ENCODE assay signal across 17 mouse cellular contexts in genomic region chr1:154200955-154201722, GRCm38 (mm10). TPM values are rescaled to one million over a fixed set of nuclear protein-coding genes. Genes with fewer than 3 reads are reported as not detected.
DNase-seq lines count a peak whose midpoint lies in the region; ATAC-seq and TF ChIP-seq lines count a peak whose summit lies in the region.
"Had no signal": no experiment of that assay in that cellular context is flagged by ENCODE, and none has a peak within 500 bp of the region (broad histone marks: within the 10 kb centered on the region; RNA-seq: fewer than 3 reads in every experiment).

Gene Zfp648 (plus strand): TSS chr1:154201187.

- TF ChIP-seq CTCF in hindbrain, postnatal 0 days (IDR thresholded peaks at IDR 0.05; ENCODE audit: low read depth) = 0 out of 2 replicates have a peak, but pooled peaks have one; percentile 3
- no peak for TF ChIP-seq CTCF in cerebellum, adult 2 months (IDR thresholded peaks at IDR 0.05; ENCODE audit: borderline replicate concordance, insufficient read depth, low read depth, low read length)

- no peak within 1 kb of the TSS for H3K27ac ChIP-seq in hindbrain, postnatal 0 days
- no peak within 1 kb of the TSS for H3K27ac ChIP-seq in hindbrain, embryonic 10.5 days
- 0 out of 2 replicates have a peak within 1 kb of the TSS, but pooled peaks have one; percentile 22 for H3K27ac ChIP-seq in embryonic facial prominence, embryonic 15.5 days (replicated peaks)
- no peak within 1 kb of the TSS for H3K27ac ChIP-seq in kidney, embryonic 14.5 days (ENCODE audit: low read depth, low read length)
- peak within 1 kb of the TSS; percentile 57; the same call in 1 of the 2 replicates for H3K27ac ChIP-seq in limb, embryonic 12.5 days
- no peak within 1 kb of the TSS for H3K27ac ChIP-seq in cerebellum, adult 2 months (ENCODE audit: insufficient read depth, low read length)
- H3K27ac ChIP-seq in liver, embryonic 11.5 days (ENCODE audit: low read depth, low read length) = no peak within 1 kb of the TSS
- H3K27ac ChIP-seq: forebrain, embryonic 13.5 days had no signal

- TF ChIP-seq POLR2A in cerebellum, adult 2 months (IDR thresholded peaks at IDR 0.05; ENCODE audit: borderline replicate concordance, insufficient read depth, low read length) = no peak

- WGBS in hindbrain, postnatal 0 days = 46% methylated on average over 14 of the region's 14 CpGs
- WGBS in hindbrain, embryonic 10.5 days = 34% methylated on average over 14 of the region's 14 CpGs
- 27% methylated on average over 14 of the region's 14 CpGs for WGBS in embryonic facial prominence, embryonic 15.5 days
- 34% methylated on average over 14 of the region's 14 CpGs for WGBS in kidney, embryonic 14.5 days
- WGBS in limb, embryonic 12.5 days = 24% methylated on average over 14 of the region's 14 CpGs
- 75% methylated on average over 14 of the region's 14 CpGs for WGBS in cerebellum, adult 2 months
- 42% methylated on average over 14 of the region's 14 CpGs for WGBS in liver, embryonic 11.5 days

- no peak for ATAC-seq in hindbrain, postnatal 0 days
- ATAC-seq in embryonic facial prominence, embryonic 15.5 days (ENCODE audit: insufficient number of reproducible peaks, low FRiP score, low TSS enrichment, low read depth) = 0 out of 2 replicates have a peak, but pooled peaks have one; percentile 43
- peak; percentile 50; the same call in 1 of the 2 replicates for ATAC-seq in kidney, embryonic 14.5 days (ENCODE audit: low FRiP score, low TSS enrichment)
- ATAC-seq in limb, embryonic 12.5 days (ENCODE audit: insufficient number of reproducible peaks, insufficient read depth, low FRiP score, low TSS enrichment, low read depth) = peak; percentile 53; the same call in 1 of the 2 replicates
- no peak for ATAC-seq in megakaryocyte, adult 5-6 weeks (ENCODE audit: poor library complexity, severe bottlenecking)
- no peak for ATAC-seq in liver, embryonic 11.5 days (replicated peaks; ENCODE audit: low FRiP score)
- ATAC-seq: forebrain, embryonic 13.5 days had no signal

- H3K9ac ChIP-seq in hindbrain, postnatal 0 days (replicated peaks; ENCODE audit: low read length) = no peak within 1 kb of the TSS
- H3K9ac ChIP-seq in embryonic facial prominence, embryonic 15.5 days = no peak within 1 kb of the TSS
- H3K9ac ChIP-seq in kidney, embryonic 14.5 days (ENCODE audit: low read depth, low read length) = no peak within 1 kb of the TSS
- H3K9ac ChIP-seq in limb, embryonic 12.5 days (replicated peaks) = no peak within 1 kb of the TSS
- H3K9ac ChIP-seq in liver, embryonic 11.5 days (ENCODE audit: low read depth, low read length) = no peak within 1 kb of the TSS
- H3K9ac ChIP-seq: forebrain, embryonic 13.5 days had no signal

- 0 out of 2 replicates have a peak, but pooled peaks cover 4% of the 10 kb centered on the region for H3K4me1 ChIP-seq in hindbrain, postnatal 0 days (ENCODE audit: insufficient read depth, low read length)
- H3K4me1 ChIP-seq in hindbrain, embryonic 10.5 days (replicated peaks) = peaks cover 30% of the 10 kb centered on the region
- H3K4me1 ChIP-seq in embryonic facial prominence, embryonic 15.5 days = peaks cover 21% of the 10 kb centered on the region
- H3K4me1 ChIP-seq in kidney, embryonic 14.5 days (ENCODE audit: control insufficient read depth, insufficient read depth, low read length) = peaks cover 4% of the 10 kb centered on the region; the same call in 1 of the 2 replicates
- peaks cover 26% of the 10 kb centered on the region for H3K4me1 ChIP-seq in limb, embryonic 12.5 days (replicated peaks)
- H3K4me1 ChIP-seq in cerebellum, adult 2 months (ENCODE audit: control insufficient read depth, insufficient read depth, low read length) = peaks cover 5% of the 10 kb centered on the region; the same call in 1 of the 2 replicates
- no peaks in the 10 kb centered on the region for H3K4me1 ChIP-seq in liver, embryonic 11.5 days (replicated peaks; ENCODE audit: control insufficient read depth, insufficient read depth, low read length)

- peaks cover 11% of the 10 kb centered on the region; the same call in 1 of the 2 replicates for H3K27me3 ChIP-seq in hindbrain, postnatal 0 days (ENCODE audit: insufficient read depth, low read length)
- H3K27me3 ChIP-seq in hindbrain, embryonic 10.5 days (ENCODE audit: insufficient read depth, poor library complexity, severe bottlenecking) = peaks cover 57% of the 10 kb centered on the region
- peaks cover 37% of the 10 kb centered on the region for H3K27me3 ChIP-seq in embryonic facial prominence, embryonic 15.5 days
- H3K27me3 ChIP-seq in kidney, embryonic 14.5 days (ENCODE audit: control insufficient read depth, insufficient read depth, low read length) = peaks cover 21% of the 10 kb centered on the region
- peaks cover 39% of the 10 kb centered on the region for H3K27me3 ChIP-seq in limb, embryonic 12.5 days
- H3K27me3 ChIP-seq in cerebellum, adult 2 months (ENCODE audit: control insufficient read depth, insufficient read depth, low read length) = no peaks in the 10 kb centered on the region
- H3K27me3 ChIP-seq in liver, embryonic 11.5 days (replicated peaks; ENCODE audit: control insufficient read depth, insufficient read depth, low read length) = peaks cover 29% of the 10 kb centered on the region

- H3K36me3 ChIP-seq in hindbrain, postnatal 0 days (ENCODE audit: insufficient read depth, low read length) = no peaks in the 10 kb centered on the region
- no peaks in the 10 kb centered on the region for H3K36me3 ChIP-seq in hindbrain, embryonic 10.5 days
- H3K36me3 ChIP-seq in embryonic facial prominence, embryonic 15.5 days = no peaks in the 10 kb centered on the region
- no peaks in the 10 kb centered on the region for H3K36me3 ChIP-seq in kidney, embryonic 14.5 days (ENCODE audit: control insufficient read depth, insufficient read depth, low read length)
- no peaks in the 10 kb centered on the region for H3K36me3 ChIP-seq in limb, embryonic 12.5 days
- no peaks in the 10 kb centered on the region for H3K36me3 ChIP-seq in liver, embryonic 11.5 days (ENCODE audit: control insufficient read depth, insufficient read depth, low read length)

- H3K4me3 ChIP-seq in hindbrain, postnatal 0 days (ENCODE audit: low read length) = no peak within 1 kb of the TSS
- no peak within 1 kb of the TSS for H3K4me3 ChIP-seq in hindbrain, embryonic 10.5 days
- H3K4me3 ChIP-seq in embryonic facial prominence, embryonic 15.5 days (replicated peaks) = no peak within 1 kb of the TSS
- no peak within 1 kb of the TSS for H3K4me3 ChIP-seq in kidney, embryonic 14.5 days (ENCODE audit: low read length)
- no peak within 1 kb of the TSS for H3K4me3 ChIP-seq in limb, embryonic 12.5 days (replicated peaks)
- H3K4me3 ChIP-seq in cerebellum, adult 2 months (replicated peaks; ENCODE audit: insufficient read depth, low read depth, low read length) = no peak within 1 kb of the TSS
- H3K4me3 ChIP-seq in liver, embryonic 11.5 days (ENCODE audit: low read depth, low read length) = no peak within 1 kb of the TSS
- H3K4me3 ChIP-seq: forebrain, embryonic 13.5 days had no signal

- no peaks in the 10 kb centered on the region for H3K9me3 ChIP-seq in hindbrain, postnatal 0 days (ENCODE audit: low read length)
- no peaks in the 10 kb centered on the region for H3K9me3 ChIP-seq in hindbrain, embryonic 10.5 days
- H3K9me3 ChIP-seq in embryonic facial prominence, embryonic 15.5 days (replicated peaks) = no peaks in the 10 kb centered on the region
- no peaks in the 10 kb centered on the region for H3K9me3 ChIP-seq in kidney, embryonic 14.5 days (ENCODE audit: control insufficient read depth, low read length)
- H3K9me3 ChIP-seq in limb, embryonic 12.5 days = no peaks in the 10 kb centered on the region
- no peaks in the 10 kb centered on the region for H3K9me3 ChIP-seq in liver, embryonic 11.5 days (ENCODE audit: control insufficient read depth, low read length)
- H3K9me3 ChIP-seq: forebrain, embryonic 13.5 days had no signal

- DNase-seq in hindbrain, postnatal 0 days (ENCODE audit: low spot score) = no peak
- DNase-seq in hindbrain, embryonic 10.5 days (ENCODE audit: low spot score) = no peak
- DNase-seq in cerebellum, adult 2 months = no peak
- DNase-seq in liver, embryonic 11.5 days (ENCODE audit: low spot score) = no peak
- DNase-seq: cerebellum, adult 9-10 months; heart, postnatal 14 days; lung, adult 18-20 months had no signal

- no peak within 1 kb of the TSS for H3K4me2 ChIP-seq in hindbrain, postnatal 0 days (ENCODE audit: low read depth, low read length)
- H3K4me2 ChIP-seq in embryonic facial prominence, embryonic 15.5 days (replicated peaks) = 0 out of 2 replicates have a peak within 1 kb of the TSS, but pooled peaks have one; percentile 1
- no peak within 1 kb of the TSS for H3K4me2 ChIP-seq in kidney, embryonic 14.5 days (replicated peaks; ENCODE audit: low read depth, low read length)
- peak within 1 kb of the TSS; percentile 31 for H3K4me2 ChIP-seq in limb, embryonic 12.5 days
- no peak within 1 kb of the TSS for H3K4me2 ChIP-seq in liver, embryonic 11.5 days
- H3K4me2 ChIP-seq: forebrain, embryonic 13.5 days; midbrain, embryonic 11.5 days had no signal

RNA-seq across cellular contexts. Expression of gene Zfp648, which starts in this region (rescaled TPM):
- 1.4 and 2.0 TPM in 2 replicates for total RNA-seq in hindbrain, postnatal 0 days (2014; rRNA removed)
- polyA plus RNA-seq in hindbrain, postnatal 0 days (2015; fragmentation: Nextera tagmentation; extraction: Ambion mirVana) = 0.88 and 1.2 TPM in 2 replicates
- 0.11 TPM in 1 of 2 replicates, not detected in the other for polyA plus RNA-seq in hindbrain, embryonic 10.5 days (2016; fragmentation: Nextera tagmentation; extraction: Ambion mirVana)
- 0.42 and 0.52 TPM in 2 replicates for polyA plus RNA-seq in embryonic facial prominence, embryonic 15.5 days (2015; fragmentation: Nextera tagmentation; extraction: Ambion mirVana)
- 0.13 and 0.26 TPM in 2 replicates for polyA plus RNA-seq in kidney, embryonic 14.5 days (2014; fragmentation: Nextera tagmentation; extraction: Ambion mirVana)
- 0.56 and 0.76 TPM in 2 replicates for polyA plus RNA-seq in limb, embryonic 12.5 days (2016; fragmentation: Nextera tagmentation; extraction: Ambion mirVana)
- not detected in 2 replicates for total RNA-seq in megakaryocyte, adult 5-6 weeks (2015)
- total RNA-seq in megakaryocyte, adult 5-6 weeks (2017) = not detected in 2 replicates
- polyA plus RNA-seq in cerebellum, adult 2 months (2012; rRNA removed) = 0.19 TPM in 1 of 2 replicates, not detected in the other
- polyA plus RNA-seq in liver, embryonic 11.5 days (2014; fragmentation: Nextera tagmentation; extraction: Ambion mirVana) = 0.16 TPM in 1 of 2 replicates, not detected in the other
- total RNA-seq: gastrocnemius, adult 8-10 months; heart, postnatal 14 days had no signal
- polyA plus RNA-seq: forebrain, embryonic 13.5 days; large intestine, adult 2 months; midbrain, embryonic 11.5 days; small intestine, adult 2 months; testis, adult 2 months had no signal

Comparison
In these comparisons a context has a peak if more than half of its experiments do, and no peak if none do; other contexts are left out.
1. Peak in ATAC-seq, H3K27ac ChIP-seq and H3K4me2 ChIP-seq in embryonic facial prominence, embryonic 15.5 days; RNA of the gene not detected or under 1 TPM.
2. Peak in ATAC-seq in kidney, embryonic 14.5 days; RNA of the gene not detected or under 1 TPM.
3. Peak in ATAC-seq, H3K27ac ChIP-seq and H3K4me2 ChIP-seq in limb, embryonic 12.5 days; RNA of the gene not detected or under 1 TPM.